Mouse (Mus musculus) hindbrain, postnatal 0 days (tissue): ENCODE results near the gene Tac2. TPM values are rescaled to one million over a fixed set of nuclear protein-coding genes. Genes with fewer than 3 reads are reported as not detected.
A peak's percentile ranks its signal among the peaks of the same experiment; 100 is the strongest.

Experiments
- ATAC-seq: fragments of 200-750 bp; cut with Nextera tagmentation; 2 replicates; pipeline ENCODE4 v1.8.0; 2017; ENCODE audit warnings: mild to moderate bottlenecking, moderate TSS enrichment, moderate library complexity
- DNase-seq: peaks from one replicate; pipeline ENCODE4 v3.0.0-alpha.2; 2015; ENCODE audit warnings: low spot score
- H3K27ac ChIP-seq: fragments of 300-500 bp; sonication (generic); 2 replicates; pipeline ENCODE4 v1.5.1; 2014; ENCODE audit warnings: mild to moderate bottlenecking
- H3K27me3 ChIP-seq: fragments of 300-500 bp; sonication (generic); 2 replicates; pipeline ENCODE4 v1.6.1; 2014; ENCODE audit warnings: low read length, mixed read lengths; ENCODE audit not compliant: insufficient read depth
- H3K36me3 ChIP-seq: fragments of 300-500 bp; sonication (generic); 2 replicates; pipeline ENCODE4 v1.6.1; 2014; ENCODE audit warnings: low read length, mixed read lengths; ENCODE audit not compliant: insufficient read depth
- H3K4me1 ChIP-seq: fragments of 300-500 bp; sonication (generic); 2 replicates; pipeline ENCODE4 v1.6.1; 2014; ENCODE audit warnings: antibody characterized with exemption, low read length, mixed read lengths; ENCODE audit not compliant: insufficient read depth
- H3K4me2 ChIP-seq: fragments of 300-500 bp; sonication (generic); 2 replicates; pipeline ENCODE4 v1.6.1; 2014; ENCODE audit warnings: low read depth, mild to moderate bottlenecking, low read length, moderate library complexity, mixed read lengths
- H3K4me3 ChIP-seq: fragments of 300-500 bp; sonication (generic); 2 replicates; pipeline ENCODE4 v1.5.1; 2014; ENCODE audit warnings: low read length
- H3K9ac ChIP-seq: fragments of 300-500 bp; sonication (generic); replicated peaks from 2 replicates; pipeline ENCODE4 v1.6.1; 2014; ENCODE audit warnings: mild to moderate bottlenecking, low read length, moderate library complexity, mixed read lengths
- H3K9me3 ChIP-seq: fragments of 300-500 bp; sonication (generic); 2 replicates; pipeline ENCODE4 v1.6.1; 2016; ENCODE audit warnings: low read length, mixed read lengths
- CTCF ChIP-seq: IDR thresholded peaks from 2 replicates; pipeline ENCODE4 v1.5.1; 2016; ENCODE audit warnings: antibody characterized with exemption, control low read depth, low read depth
- WGBS: fragments of 180-500 bp; shearing (Covaris S2); extraction: QIAGEN DNeasy Blood & Tissue Kit; methylation state at CpG from one replicate; pipeline ENCODE4 v1.1.7; 2014; 5-methylcytosine and 5-hydroxymethylcytosine counted together
- polyA plus RNA-seq: library from polyadenylated mRNA; unstranded; fragments of >200 nt; fragmentation: Nextera tagmentation; extraction: Ambion mirVana; gene quantifications from 2 replicates; pipeline ENCODE4 v1.2.1, GENCODE M21; 2015
- total RNA-seq: library from RNA; depleted of rRNA; stranded (reverse); fragments of >200 nt; gene quantifications from 2 replicates; pipeline ENCODE4 v1.2.3, GENCODE M21; 2014

Tac2 gene
- total and polyA plus RNA-seq, 2 experiments from 2014 or later = 2.3 to 6.7 TPM

DNA sequence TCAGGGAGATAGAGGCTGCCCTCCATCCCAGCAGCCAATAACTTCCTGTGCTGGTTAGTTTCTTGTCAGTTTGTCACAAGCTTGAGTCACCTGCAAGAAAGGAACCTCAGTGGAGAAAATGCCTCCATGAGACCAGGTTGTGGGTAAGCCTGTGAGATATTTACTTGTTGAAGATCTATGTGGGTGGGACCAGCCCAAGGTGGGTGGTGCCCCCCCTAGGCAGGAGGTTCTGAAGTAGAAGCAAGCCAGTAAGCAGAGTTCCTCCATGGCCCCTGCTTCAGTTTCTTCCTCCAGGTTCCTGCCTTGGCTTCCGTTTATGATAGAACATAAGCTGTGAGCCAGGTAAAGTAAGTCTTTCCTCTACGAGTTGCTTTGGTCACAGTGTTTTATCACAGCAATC, 12.0 kb downstream of the Tac2 start:
- H3K4me2 ChIP-seq = no peak overlapping the region
- ATAC-seq = no peak
- no peak overlapping the region for H3K9ac ChIP-seq
- H3K4me1 ChIP-seq = 0 out of 2 replicates have a peak, but pooled peaks cover 6% of the 10 kb centered on the region
- no peaks in the 10 kb centered on the region for H3K36me3 ChIP-seq
- no peak for DNase-seq
- no peaks in the 10 kb centered on the region for H3K9me3 ChIP-seq
- no peaks in the 10 kb centered on the region for H3K27me3 ChIP-seq
- TF ChIP-seq CTCF = no peak
- H3K4me3 ChIP-seq = no peak overlapping the region
- 79% methylated on average over 2 of the region's 2 CpGs for WGBS
- H3K27ac ChIP-seq = no peak overlapping the region

DNA sequence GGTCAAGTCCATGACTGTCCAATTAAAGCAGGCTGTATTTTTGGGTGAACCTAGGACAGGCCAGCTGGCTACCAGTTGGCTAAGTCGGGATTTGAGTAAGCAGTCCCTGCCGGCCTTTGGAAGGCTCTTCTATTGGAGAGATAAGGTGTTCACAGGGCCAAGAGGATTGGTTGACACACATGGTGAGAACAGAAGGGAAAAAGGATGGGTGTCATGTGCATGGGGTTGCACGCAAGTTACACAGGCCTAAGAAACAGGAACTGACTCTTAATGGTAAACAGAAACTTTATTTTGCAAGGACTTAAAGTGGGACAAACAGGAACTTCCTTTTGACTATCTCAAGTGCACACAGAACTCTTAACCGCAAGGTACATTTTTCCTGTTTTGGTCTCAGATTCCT, 12.6 kb downstream of the Tac2 start:
- no peaks in the 10 kb centered on the region for H3K9me3 ChIP-seq
- no peak overlapping the region for H3K4me3 ChIP-seq
- 0 out of 2 replicates have a peak, but pooled peaks cover 6% of the 10 kb centered on the region for H3K4me1 ChIP-seq
- H3K27ac ChIP-seq = no peak overlapping the region
- H3K9ac ChIP-seq = no peak overlapping the region
- DNase-seq (no peak), ATAC-seq (no peak)
- H3K27me3 ChIP-seq = no peaks in the 10 kb centered on the region
- no peak overlapping the region for H3K4me2 ChIP-seq
- TF ChIP-seq CTCF = no peak
- WGBS = 77% methylated on average over 4 of the region's 4 CpGs
- peaks cover 4% of the 10 kb centered on the region; the same call in 1 of the 2 replicates for H3K36me3 ChIP-seq

DNA sequence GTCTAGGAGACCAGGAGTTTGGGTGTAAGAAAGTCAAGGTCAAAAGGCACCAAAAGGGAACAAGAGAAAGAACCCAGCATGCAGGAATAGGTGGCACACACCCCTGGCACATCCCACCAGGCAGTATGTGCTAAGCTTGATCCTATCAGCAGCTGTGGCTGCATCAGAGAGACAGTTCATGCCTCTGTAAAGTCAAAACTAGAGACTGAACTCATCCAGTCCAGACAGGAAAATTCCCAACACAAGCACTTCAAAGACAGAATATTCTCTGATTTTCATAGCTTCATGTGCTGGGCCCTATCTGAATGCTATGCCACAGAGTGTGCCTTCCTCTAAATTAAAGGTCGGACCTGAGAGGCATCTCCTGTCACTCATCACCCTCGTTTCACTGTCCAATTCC, 13.3 kb downstream of the Tac2 start:
- ATAC-seq = no peak
- 21% methylated on average over 2 of the region's 2 CpGs for WGBS
- TF ChIP-seq CTCF = no peak

DNA sequence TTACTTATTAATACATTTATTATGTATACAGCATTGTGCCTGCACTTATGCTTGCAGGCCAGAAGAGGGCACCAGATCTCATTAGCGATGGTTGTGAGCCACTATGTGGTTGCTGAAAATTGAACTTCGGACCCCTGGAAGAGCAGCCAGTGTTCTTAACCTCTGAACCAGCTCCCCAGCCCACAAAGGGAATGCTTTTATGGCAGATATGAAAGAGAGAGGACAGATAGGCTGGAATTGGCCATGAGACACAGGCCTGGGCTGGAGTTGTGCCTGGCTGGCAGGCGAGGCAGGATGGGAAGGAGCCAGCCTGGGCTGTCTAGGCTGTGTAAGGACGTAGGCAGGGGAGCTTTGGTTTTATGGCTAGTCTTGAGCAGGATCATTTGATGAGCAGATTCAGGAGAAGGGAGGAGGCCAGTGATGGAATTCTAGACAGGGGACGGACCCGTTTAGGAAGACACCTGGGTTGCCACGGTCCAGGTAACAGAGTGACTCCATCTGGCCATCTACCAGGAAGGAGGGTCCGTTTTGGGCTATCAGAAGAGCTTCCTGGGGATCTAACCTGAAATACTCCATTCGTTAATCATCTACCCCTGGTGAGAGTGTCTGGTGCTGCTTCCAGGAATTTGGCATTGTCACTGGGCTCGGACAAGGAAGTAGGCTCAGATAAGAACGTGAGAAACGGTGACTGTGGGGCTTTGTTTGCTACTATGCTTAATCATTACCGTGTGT, 14.0 kb downstream of the Tac2 start:
- Histone ChIP-seq H3K4me3 (no peak overlapping the region), H3K36me3 (peaks cover 18% of the 10 kb centered on the region), H3K4me1 (0 out of 2 replicates have a peak, but pooled peaks cover 6% of the 10 kb centered on the region), H3K9me3 (no peaks in the 10 kb centered on the region), H3K9ac (no peak overlapping the region), H3K4me2 (peak overlapping the region; percentile 65; the same call in 1 of the 2 replicates), H3K27me3 (no peaks in the 10 kb centered on the region), H3K27ac (no peak overlapping the region)
- ATAC-seq (no peak), DNase-seq (peak; percentile 57)
- peak; percentile 74 for TF ChIP-seq CTCF
- WGBS = 50% methylated on average over 13 of the region's 13 CpGs

More for the DNA sequence above, 13.3 kb downstream of the Tac2 start:
- no peak overlapping the region for H3K4me2 ChIP-seq
- H3K27ac ChIP-seq = no peak overlapping the region
- no peak for DNase-seq
- no peaks in the 10 kb centered on the region for H3K27me3 ChIP-seq
- no peaks in the 10 kb centered on the region for H3K9me3 ChIP-seq
- 0 out of 2 replicates have a peak, but pooled peaks cover 6% of the 10 kb centered on the region for H3K4me1 ChIP-seq
- no peak overlapping the region for H3K9ac ChIP-seq
- peaks cover 10% of the 10 kb centered on the region for H3K36me3 ChIP-seq
- H3K4me3 ChIP-seq = no peak overlapping the region

DNA sequence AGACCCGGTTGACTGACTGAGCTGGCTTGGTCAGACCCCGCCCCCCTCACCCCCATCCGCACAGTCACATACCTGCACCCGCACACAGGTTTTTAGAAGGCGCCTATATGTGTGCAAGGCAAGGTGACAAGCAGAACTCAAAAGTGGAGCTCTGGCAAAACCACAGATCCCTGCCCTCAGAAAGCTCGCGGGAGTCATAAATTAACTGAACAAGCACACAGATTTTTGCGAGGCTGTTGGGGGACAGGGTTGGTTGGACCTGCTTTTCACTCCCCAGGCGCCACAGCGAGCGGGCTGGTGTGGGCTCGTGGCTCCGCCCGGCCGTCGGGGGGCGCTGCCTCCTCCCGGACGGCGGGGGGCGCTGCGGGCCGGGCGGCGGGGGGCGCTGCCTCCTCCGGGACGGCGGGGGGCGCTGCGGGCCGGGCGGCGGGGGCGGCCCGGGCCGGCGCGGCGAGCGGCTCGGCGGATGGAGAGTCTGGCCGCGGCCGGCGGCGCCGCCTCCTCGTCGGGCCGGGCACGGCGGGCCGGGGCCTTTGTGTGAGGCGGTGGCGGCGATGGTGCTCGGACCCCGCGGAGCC, 14.9 kb downstream of the Tac2 start, which contains the start of gene Zbtb39:
Zbtb39 (plus strand) TSS at position 456 of the 578 bp plus-strand sequence.
- 0 out of 2 replicates have a peak, but pooled peaks cover 6% of the 10 kb centered on the region for H3K4me1 ChIP-seq
- H3K27me3 ChIP-seq = no peaks in the 10 kb centered on the region
- H3K36me3 ChIP-seq = peaks cover 26% of the 10 kb centered on the region
- peak; percentile 82 for ATAC-seq
- TF ChIP-seq CTCF = peak; percentile 36; the same call in 1 of the 2 replicates
- H3K4me3 ChIP-seq = peak within 1 kb of the TSS; percentile 76
- under 1% methylated on average over 50 of the region's 61 CpGs for WGBS
- peak within 1 kb of the TSS; percentile 89 for H3K9ac ChIP-seq
- H3K27ac ChIP-seq = peak within 1 kb of the TSS; percentile 75
- H3K9me3 ChIP-seq = no peaks in the 10 kb centered on the region
- peak; percentile 89 for DNase-seq
- H3K4me2 ChIP-seq = peak within 1 kb of the TSS; percentile 65

DNA sequence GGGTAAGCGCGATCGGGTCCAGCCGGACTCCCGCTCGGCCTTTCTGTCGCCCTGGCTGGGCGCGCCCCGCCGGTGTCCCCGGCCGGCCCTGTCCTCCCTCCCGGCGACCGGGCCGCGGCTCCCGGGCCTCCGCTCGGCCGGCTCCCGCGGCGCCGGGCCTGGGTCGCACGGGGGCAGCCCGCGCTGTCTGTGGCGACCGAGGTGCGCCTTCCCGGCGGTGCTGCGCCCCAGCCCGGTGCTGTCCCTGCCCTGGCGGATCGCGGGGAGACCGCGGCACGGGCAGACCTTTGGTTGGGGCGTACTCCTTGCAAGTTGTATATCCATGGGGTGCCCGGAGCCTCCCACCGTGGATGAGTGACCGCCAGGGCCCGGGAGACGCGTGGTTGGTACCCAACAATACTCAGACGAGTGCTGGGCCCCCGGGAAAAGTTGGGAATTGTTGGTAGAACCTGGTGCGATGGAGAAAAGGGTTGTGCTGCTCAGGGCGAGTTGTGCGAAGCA, 15.4 kb downstream of the Tac2 start:
- H3K9me3 ChIP-seq = no peaks in the 10 kb centered on the region
- peak overlapping the region; percentile 89 for H3K9ac ChIP-seq
- peak overlapping the region; percentile 75 for H3K27ac ChIP-seq
- DNase-seq (no peak), ATAC-seq (peak; percentile 65)
- TF ChIP-seq CTCF = peak; percentile 8; the same call in 1 of the 2 replicates
- H3K4me1 ChIP-seq = 0 out of 2 replicates have a peak, but pooled peaks cover 6% of the 10 kb centered on the region
- H3K4me3 ChIP-seq = peak overlapping the region; percentile 76
- H3K36me3 ChIP-seq = peaks cover 31% of the 10 kb centered on the region
- H3K27me3 ChIP-seq = no peaks in the 10 kb centered on the region
- H3K4me2 ChIP-seq = peak overlapping the region; percentile 65
- WGBS = 1% methylated on average over 36 of the region's 55 CpGs
